Mouse (Mus musculus): ENCODE data around the gene Spaca4.

- 0 out of 2 replicates have a peak, but pooled peaks have one; percentile 48 for TF ChIP-seq POLR2A (IDR thresholded peaks at IDR 0.05; ENCODE audit: insufficient read depth, low read depth, low read length)
- peak; percentile 99 for TF ChIP-seq EP300 (IDR thresholded peaks at IDR 0.05; ENCODE audit: insufficient read depth, low read depth, low read length)
- 0 out of 2 replicates have a peak, but pooled peaks have one; percentile 98 for TF ChIP-seq CTCF (IDR thresholded peaks at IDR 0.05)
These were observed 43.2 kb downstream of the Spaca4 start for GRCm38 (mm10) chr7:45682144-45683126.

Measured in heart, adult 2 months (tissue).